Mouse (Mus musculus) retina, adult 2 months (tissue): Measurements from ENCODE around the gene Wdr72.

Source experiments
- DNase-seq: peaks from one replicate; pipeline ENCODE4 v3.0.0-alpha.2; 2012; ENCODE audit warnings: low read depth, low spot score

Gene Wdr72

DNA sequence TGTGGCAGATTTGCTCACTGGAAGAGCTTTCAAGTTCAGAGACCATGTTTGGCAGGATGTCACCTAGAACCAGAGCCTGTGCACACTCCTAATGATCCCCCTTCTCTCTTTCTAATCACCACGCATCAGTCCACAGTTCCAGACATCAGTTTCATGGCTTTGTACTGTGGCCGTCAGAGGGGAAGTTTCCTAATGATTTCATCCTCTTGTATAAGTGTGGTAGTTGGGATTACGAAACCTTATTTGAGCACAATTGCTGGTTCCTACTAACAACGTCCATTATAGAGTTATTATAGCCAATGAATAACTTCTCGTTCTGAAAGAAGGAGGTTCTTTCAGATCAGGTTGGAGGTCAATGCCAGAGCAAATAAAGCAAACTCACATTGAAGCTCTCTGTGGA lies 131.1 kb downstream of the Wdr72 start:
- DNase-seq: no peak

DNA sequence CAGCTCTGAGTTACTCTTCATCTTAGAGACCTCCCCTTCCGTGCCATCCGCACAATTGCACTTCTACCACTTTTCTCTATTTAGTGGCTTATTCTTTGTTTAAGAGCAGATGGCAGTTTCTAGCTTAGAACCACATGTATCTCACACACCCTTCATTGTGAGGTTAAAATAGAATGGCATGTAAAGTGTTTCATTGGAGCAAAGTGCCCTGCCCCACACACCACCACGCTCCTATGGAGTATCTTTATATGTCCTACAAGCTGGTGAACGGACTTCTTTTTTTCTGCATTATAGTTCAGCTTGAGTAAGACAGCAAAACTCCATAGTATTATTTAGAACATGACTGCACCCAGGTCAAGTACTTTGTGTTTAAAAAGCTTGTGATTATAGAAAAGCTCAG lies 137.9 kb downstream of the Wdr72 start:
- DNase-seq: no peak

DNA sequence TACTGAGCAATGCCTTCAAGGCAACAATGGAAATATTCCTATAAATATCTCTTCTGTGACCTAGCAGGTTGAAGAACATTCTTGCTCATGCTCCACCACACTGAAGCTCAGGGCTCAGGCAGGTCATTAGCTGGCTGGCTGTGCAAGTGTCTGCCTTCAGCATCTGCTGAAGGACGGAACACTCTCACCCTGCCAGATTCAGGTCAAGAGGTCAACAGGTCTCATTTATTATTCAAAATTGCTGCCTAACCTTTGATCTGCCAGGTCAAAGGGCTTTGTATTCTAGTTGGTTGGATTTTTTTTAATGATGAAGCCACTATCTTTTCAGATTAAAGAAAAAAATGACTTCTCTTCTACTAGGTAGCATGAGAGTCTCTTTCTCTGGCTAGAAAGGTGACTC lies 139.3 kb downstream of the Wdr72 start:
- no peak for DNase-seq

DNA sequence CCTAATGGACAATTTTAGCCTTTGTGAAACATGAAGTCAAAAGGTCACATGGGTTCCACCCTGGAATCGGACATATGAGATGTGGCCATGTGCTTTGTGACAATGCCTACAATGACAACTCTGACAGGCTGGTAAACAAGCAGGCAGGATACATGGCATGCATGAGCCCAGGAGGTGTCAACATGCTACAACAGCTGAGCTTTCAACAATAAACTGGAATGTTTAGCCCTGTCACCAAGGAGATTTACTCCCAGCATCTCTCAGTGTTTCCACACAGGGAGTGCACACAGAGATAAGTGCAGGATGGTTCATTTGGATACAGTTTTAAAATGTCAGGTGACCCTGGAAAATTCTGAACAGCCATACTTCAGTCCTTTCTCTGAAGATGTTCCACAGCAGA lies 140.4 kb downstream of the Wdr72 start:
- no peak for DNase-seq

DNA sequence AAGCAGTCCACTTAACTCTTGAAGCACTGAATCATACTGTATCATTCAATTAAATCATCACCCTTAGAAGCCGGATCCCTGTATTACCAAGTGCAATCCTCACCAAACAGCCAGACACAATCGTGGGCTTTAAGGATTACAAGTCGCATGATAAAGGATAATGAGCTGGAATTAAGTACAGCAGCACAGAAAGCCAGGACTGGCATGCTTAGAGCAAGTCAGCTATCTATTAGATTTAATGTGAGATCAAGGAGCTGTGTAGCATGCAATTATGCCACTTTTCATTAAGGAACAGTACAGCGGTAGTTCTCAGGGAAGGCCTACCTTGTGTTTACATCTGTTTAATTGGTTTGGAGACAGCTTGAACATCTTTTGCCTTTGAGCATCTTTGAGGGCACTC lies 148.2 kb downstream of the Wdr72 start:
- DNase-seq: no peak

DNA sequence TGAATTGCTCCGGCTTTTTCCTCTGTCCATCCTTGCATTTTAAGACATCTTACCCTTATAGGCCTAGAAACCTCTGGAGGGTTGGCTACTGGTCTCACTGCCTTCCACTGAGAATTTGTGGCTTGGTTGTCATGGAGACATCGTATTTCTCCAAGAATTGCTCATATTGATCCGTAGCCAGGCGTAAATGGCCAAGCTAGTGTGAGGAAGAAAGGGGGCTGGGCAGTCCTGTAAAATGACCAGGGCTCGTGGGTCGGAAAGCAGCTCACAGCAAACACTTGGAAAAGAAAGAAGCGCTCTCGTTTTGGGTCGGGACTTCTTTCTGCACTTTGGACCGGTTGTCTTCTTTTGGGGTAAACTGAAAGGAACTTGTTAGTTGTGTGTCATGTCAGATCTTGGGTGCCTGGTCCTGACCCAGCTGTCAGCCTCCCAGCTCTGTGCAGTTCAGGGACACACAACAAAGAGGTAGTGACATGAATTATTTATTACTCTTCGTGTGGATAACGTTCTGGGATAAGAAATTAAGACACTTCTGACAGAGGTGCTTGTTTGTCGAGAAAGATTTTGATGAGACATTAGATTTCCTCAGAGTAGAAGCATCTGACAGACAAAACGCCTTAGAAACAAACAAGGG lies 167.7 kb downstream of the Wdr72 start:
- DNase-seq: no peak

DNA sequence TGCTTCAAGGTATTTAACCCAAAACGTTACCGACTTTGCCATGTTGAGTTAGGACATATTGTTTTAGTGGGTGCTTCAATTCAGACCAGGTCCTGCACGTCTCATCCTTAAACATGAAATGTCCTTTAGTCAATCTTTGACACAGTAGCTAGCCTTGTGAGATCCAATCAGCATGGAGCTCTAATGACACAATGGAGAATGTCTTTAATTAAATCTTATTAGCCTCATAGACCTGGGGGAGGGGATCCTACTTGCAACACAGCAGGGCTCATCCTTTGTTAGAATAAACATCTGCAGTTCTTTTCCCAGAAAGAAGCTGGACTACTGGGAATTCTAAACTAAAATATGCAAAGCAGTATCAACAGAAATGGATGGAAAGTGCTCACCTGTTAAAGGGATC lies 171.9 kb downstream of the Wdr72 start:
- DNase-seq: no peak

DNA sequence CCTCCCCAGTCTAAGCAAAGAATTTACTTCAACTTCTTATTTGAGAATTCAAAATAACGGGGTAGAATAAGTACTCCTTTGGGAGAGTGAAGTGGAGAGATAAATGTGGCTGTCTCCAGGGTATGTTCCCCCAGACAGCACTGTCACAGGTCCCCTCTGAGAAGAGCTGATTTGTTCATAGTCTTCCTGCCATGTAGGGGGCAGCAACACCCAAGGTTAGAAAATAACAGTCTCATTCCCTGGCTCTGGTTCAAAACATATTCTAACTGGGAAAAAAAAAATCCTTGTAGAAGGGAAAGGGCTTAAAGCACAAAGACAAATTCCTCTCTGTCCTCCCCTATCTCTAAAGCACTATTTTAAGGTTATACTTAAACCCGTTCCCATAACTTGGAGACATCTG lies 176.1 kb downstream of the Wdr72 start:
- DNase-seq: peak; percentile 4

DNA sequence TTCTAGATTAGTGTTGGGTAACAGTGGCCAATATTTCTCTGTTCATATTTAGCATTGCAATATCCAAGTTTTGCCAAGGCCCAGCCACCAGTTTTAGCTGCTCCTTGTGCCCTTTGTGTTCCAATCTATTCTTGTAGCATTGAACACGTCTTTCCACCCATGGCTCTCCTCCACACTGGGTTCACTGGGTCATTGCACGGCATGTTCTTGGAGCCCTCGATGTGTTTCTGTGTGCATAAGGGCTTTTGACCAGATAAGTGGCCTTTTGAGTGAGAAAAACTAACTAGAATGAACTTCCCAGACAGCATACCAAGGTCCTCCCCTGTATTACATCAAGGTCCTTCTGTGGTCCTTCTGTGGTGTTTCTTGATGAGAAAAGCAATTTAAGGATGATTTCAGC lies 184.3 kb downstream of the Wdr72 start:
- DNase-seq: no peak

DNA sequence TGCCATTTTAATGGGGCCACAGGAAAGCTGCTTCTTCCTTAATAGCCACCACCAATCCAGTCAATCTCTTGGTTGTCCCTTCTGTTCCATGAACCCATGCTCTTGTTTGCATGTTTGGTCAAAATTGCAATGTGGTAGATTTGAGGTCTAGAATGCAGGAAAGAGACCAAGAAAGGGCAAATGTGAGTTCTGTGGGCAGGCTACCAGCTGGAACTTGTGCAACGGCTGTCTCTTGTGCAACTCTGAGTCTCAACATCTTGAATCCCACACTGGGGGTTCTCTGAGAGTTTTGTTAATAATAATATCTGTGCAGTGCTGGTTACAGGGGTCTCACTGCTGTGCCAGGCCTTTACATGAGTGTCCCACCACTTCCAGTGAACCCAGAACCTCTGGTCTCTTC lies 208.6 kb downstream of the Wdr72 start:
- no peak for DNase-seq

DNA sequence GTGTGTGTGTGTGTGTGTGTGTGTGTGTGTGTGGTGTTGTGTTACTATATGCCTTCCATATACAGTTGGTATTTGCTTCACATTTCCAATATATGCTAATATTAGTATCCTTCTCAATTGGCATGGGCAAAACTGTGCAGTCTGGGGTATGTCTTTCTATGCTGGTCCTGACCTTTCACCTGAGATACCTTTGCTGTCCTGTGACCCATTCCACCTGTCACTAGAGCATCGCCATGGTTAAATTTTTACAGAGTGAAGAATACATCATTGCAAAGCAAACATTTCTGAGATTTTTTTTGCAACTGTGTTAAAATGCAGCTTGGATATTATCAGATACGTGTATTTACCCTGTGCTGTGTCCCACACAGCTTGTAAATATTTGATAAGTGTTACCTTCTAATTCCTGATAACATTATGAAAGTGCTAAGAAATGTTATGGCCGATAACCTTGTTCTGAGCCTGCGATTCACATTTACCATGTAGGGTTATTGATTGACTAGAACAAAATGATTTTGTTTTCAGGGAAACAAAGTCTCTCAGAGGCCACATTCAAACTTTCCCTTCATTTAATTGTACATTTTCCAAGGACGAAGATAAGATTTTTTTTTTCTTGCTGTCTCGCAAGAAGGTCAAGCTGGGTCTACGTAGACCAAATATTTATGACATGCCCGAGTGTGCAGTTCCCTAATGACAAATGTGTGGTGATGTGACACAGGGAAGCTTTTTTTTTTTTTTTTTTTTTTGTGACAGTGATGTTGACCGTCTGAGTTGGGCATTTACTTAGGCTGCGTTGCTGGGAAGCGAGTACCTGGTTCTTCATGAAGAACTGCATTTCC lies 214.2 kb downstream of the Wdr72 start:
- DNase-seq: no peak

DNA sequence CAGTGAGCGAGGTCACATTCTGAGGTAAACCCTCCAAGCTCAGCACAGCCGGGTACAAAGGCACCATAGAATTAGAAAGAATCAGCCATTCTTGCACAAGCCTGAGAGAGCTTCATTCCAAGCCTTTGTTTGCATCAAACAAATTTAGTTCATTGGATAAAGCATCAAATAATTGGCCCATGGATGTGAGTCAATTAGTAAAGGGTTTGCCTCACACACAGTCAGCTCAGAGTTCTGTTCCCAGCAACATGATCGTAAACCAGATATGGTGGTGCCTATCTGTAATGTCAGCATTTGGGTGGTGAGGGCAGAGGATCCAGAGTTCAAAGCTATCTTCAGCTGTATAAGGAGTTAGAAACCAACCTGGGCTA lies 214.8 kb downstream of the Wdr72 start:
- DNase-seq: no peak

DNA sequence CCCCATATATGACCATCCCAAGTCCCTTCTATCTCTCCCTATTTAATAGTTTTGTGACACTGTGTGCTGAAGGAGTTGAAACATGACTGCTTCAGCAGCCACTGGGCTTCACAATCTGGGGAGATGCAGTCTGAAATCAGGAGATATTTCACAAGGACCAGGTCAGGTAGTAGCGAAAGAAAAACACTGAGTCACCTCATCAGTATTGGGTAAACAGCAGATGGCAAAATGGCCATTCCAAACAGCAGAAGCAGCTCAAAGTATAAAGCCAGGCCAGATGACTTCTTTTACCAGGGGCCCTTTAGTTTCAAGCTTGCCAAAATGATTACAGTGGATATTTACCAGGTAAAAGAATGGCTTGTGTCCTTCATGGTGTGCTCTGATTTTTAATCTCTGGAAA lies 215.8 kb downstream of the Wdr72 start:
- DNase-seq: no peak

DNA sequence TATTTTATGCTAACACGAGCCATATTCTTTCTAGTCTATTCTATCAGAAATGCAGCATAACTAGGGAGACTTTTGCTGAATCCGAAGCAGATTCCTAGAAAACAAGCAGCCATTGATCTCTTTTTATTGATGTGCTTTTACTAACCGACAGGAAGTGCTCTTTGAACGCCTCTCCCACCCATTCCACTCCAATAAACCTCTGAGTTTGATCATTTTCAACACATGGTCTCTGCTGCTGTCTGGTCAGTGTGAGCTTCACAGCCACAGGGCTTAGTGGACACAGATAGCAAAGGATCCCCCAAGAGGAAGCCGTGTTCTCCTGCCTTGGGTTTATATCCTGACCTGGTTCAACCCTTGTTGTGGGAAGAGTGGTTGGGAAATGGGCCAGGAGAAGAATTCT lies 218.7 kb downstream of the Wdr72 start:
- no peak for DNase-seq

DNA sequence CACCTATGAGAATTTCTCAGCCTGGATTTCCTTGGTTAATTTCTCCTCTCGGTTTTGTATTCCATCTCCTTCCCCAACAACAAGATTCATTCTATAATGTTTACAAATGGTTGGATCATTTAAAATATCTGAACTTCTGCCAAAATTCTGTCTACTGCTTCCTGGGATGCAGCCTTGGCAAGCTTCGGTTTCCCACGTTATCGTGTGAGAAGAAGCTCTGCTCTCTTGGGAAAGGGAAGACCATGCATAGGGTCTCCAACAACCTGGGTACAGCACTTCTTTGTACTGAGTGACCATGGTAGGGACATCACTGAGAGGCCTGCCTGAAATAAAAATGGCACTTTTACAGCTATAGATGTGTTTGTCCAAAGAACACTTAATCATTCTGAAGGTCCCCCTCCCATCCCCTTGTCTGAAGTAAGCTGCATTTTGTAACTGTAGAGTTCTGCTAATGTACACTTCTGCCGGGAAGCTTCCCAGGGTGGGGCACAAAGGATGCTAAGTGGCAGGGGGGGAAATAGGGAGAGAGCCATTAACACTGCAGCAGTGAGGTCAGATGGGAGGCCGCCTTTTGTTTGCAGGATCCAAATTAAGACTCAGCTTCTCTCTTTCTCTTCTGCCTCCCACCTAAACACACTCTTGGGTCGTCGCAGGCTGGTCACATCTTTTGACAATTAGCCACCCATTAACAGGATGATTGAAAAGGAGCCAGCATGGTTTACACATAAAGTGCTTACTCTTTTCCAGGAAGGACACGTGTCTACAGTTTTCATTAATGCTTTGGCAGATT lies 220.7 kb downstream of the Wdr72 start:
- DNase-seq: no peak

DNA sequence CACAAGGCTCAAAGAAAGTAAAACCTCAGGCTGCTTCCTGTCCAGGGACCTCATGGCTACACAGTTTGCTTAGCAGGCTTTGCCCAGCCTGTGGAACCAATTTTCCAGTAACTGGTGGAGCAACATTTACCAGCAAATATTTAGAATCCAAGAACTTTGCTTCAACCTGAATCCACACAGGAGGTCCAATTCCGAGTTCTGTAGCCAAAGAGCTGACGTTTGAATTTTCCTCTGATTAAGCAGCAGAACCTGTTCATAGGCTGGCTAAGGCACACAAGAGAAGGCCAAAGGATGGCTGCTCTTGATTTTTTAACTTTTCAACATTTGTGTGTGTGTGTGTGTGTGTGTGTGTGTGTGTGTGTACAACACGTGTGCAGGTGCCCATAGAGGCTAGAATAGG lies 222.2 kb downstream of the Wdr72 start:
- no peak for DNase-seq
